Mouse (Mus musculus) kidney, adult 8-10 months (tissue): ENCODE results near the gene Dnajc4.

Experiments
- DNase-seq, 2 experiments: peaks; one replicate each; pipeline ENCODE4 v3.0.0; 2022

The Dnajc4 gene

GRCm38 (mm10) chr19:6942764-6943163 is 49.6 kb downstream of the Dnajc4 start:
- DNase-seq, result no peak

GRCm38 (mm10) chr19:6942249-6942691 is 50.1 kb downstream of the Dnajc4 start, which contains the start of gene Gpr137:
Gene Gpr137, minus strand, starts transcription at chr19:6942480.
- peak; percentile 98 for DNase-seq

- peak; percentile 88 to 93 for DNase-seq
Measured at GRCm38 (mm10) chr19:6941372-6942248, 50.8 kb downstream of the Dnajc4 start, which contains the start of gene Bad. Gene Bad, plus strand, starts transcription at chr19:6941861.

- no peak for DNase-seq
Measured at GRCm38 (mm10) chr19:6940396-6941351, 51.7 kb downstream of the Dnajc4 start.

- no peak for DNase-seq
Measured at GRCm38 (mm10) chr19:6939106-6940002, 53.0 kb downstream of the Dnajc4 start.
